Mouse (Mus musculus): ENCODE measurements around the gene Tbl1xr1.

The Tbl1xr1 gene

GRCm38 (mm10) chr3:22144255-22144654, 67.8 kb downstream of the Tbl1xr1 start:
- DNase-seq = no peak

DNA sequence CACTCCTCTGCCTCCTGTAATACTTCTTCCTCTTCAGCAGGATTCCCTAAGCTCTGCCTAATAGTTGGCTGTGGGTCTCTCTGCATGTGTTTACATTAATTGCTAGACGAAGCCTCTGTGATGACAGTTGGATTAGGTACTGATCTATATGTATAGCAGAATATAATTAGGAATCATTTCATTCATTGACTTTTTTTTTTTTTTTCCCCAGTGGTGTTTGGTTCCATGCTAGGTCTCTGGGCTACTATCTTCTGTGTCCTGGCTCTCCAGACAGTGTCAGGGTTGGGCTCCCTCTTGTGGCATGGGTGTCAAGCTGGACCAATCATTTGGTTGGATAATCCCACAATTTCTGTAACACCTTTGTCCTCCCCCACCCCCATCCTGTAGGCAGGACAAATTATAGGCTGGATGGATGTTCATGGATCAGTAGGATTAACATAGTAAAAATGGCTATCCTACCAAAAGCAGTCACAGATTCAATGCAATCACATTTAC, 71.0 kb downstream of the Tbl1xr1 start:
- DNase-seq = no peak

DNA sequence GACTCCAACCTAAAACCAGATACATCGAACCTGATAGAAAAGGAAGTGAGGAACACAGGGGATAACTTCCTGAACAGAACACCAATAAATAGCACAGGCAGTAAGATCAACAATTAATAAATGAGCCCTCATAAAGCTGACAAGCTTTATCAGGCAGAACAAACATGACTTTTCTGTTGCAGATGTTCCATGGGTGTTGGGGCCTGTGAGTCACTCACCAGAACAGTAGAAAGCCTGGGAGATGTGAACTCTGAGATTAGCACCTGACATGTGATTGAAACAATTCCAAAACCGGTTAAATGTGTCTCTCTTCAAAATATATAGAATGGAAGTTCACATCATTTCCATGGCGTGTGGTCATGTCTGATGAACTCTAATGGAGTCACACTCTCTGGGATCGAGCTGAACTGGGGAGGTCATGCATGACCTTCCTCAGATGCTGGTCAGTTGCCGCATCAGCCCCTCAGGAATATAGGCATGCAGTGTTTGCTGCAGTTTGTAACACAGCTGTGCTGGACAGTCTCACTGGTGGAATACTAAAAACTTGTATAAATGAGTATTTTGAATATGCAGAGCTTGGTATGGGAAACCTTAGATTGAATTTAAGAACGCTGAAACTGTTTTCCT, 72.0 kb downstream of the Tbl1xr1 start:
- no peak for DNase-seq

GRCm38 (mm10) chr3:22150872-22151530, 74.5 kb downstream of the Tbl1xr1 start:
- no peak for DNase-seq

GRCm38 (mm10) chr3:22152773-22153172, 76.3 kb downstream of the Tbl1xr1 start:
- no peak for DNase-seq

DNA sequence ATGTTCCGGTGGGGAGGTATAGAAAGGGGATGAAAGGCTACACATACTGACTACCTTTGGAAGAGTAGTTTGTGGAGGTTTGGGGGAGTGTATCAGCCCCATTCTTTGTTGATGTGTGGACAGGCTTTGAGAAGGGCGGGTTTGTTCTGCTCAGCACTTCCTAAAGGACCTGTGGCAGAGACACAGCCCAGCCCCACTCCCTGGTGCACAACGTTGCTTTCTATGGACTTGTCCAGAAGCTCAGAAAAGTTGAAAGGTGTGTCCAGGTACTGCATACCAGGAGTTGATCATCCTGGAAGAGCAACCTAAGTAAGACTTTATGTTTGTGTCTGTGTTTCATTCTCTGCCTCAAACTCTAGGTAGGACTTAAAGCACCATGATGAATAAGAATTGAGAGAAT, 78.1 kb downstream of the Tbl1xr1 start:
- no peak for DNase-seq

DNA sequence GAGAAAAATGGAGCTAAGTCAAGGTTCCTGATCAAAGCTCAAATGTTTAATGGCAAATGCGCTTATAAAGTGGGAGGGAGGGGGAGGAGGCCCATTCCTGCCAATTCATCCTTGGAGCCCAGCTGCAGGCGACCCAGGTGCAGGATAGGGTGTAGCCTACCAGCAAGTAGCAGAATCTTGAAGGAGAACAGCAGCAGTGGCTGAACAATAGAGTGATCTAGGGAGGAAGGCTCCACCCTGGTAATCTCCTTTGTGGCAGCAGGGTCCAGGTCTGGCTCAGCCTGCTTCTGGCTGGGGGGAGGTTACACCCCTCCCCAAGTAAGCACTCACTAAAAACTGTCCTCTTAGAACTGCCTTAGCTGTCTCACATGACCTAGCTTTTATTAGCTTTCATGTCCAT, 79.9 kb downstream of the Tbl1xr1 start:
- DNase-seq = no peak

DNA sequence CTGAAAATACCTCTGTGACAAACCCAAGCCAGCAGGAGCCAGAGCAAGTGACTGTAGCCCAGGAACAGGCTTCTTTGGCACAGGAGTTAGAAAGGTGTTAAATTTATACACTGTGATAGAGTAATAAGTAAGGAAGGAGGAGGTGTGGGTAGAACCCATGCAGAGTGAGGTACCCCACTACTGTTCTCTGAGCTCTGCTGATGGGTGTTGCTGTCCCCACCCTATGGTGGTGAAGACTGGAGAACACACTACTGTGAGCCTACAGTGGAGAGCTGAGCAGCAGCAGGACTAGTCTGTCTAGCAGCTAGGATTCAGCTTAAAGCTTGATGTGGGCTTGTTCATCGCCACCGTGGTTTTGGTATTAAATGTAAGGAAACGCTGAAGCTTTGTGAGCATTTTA, 86.5 kb downstream of the Tbl1xr1 start:
- no peak for DNase-seq

DNA sequence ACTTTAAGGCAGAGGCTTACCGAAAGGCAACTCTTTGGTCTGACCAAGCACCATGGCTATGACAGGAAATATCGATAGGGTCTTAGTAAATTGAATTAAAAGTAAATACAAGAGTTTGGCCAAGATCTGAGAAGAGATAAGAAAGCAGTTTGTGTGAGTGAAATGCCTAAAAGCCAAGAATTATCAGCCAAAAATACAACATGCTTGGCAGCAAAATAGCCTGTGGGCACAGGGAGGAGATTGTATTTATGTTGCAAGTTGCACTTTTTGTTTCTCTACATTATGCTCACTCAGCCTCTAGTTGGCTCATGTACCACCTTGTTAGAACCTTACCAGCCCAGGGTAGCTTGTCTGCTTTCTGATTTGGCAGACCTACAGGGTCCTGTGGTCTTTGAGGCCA, 91.4 kb downstream of the Tbl1xr1 start:
- DNase-seq = no peak

GRCm38 (mm10) chr3:22168432-22168831, 92.0 kb downstream of the Tbl1xr1 start:
- no peak for DNase-seq

- no peak for DNase-seq
Measured at GRCm38 (mm10) chr3:22171526-22171925, 95.1 kb downstream of the Tbl1xr1 start.

DNA sequence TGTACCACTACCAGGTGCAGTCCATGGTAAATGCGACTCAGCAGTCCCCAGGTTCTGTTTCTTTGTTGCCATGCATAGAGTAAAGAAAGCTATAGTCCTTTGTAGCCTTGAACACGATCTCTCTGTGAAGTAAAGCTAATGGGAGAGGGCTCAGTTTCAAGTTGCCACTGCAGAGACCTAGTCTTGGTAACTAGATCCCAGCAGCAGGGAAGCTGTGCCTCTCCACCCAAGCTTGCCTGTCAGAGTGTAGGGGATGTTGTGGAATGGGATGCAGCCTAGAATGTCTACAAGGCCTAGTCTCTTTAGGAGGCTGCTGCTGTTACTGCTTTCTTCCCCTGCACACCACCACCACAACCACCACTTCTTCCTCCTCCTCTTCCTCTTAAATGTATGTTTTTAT, 96.0 kb downstream of the Tbl1xr1 start:
- DNase-seq = no peak

DNA sequence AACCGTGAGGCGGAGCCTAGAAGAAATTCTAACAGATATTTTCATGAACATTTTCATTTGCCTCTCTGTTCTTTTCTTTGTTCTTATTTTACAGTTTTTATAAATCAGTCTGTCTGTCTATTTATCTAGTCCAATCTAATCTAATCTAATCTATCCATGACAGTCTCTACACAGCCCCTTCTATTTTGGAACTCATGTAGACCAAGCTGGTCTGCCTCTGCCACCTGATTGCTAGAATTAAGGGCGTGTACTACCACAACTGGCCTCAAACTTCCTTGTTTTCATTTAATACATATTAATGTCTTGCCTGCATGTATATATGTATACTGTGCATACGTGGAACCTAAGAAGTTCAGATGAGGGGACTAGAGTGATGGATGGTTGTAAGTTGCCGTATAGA, 96.7 kb downstream of the Tbl1xr1 start:
- no peak for DNase-seq

DNA sequence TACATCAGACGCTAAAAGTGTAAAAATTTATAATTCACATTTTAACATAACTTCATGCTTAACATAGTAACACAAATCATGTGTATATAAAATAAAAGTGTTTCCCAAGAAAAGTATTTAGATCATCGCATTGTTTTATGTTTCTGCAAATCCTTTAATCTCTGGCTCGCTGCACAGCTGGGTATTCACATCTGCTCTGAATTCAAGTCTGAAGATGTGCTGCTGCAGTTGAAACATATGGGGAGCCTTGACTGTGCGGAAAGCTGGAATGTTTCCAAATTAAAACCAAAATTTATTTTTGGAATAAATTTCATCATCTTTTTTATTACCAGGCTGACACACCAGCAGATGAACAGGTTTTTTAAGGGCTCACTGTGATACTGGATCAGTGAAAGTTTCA, 97.8 kb downstream of the Tbl1xr1 start:
- DNase-seq = no peak

GRCm38 (mm10) chr3:22180076-22180475, 103.6 kb downstream of the Tbl1xr1 start:
- no peak for DNase-seq

- no peak for DNase-seq
Measured at GRCm38 (mm10) chr3:22181026-22181425, 104.6 kb downstream of the Tbl1xr1 start.

DNA sequence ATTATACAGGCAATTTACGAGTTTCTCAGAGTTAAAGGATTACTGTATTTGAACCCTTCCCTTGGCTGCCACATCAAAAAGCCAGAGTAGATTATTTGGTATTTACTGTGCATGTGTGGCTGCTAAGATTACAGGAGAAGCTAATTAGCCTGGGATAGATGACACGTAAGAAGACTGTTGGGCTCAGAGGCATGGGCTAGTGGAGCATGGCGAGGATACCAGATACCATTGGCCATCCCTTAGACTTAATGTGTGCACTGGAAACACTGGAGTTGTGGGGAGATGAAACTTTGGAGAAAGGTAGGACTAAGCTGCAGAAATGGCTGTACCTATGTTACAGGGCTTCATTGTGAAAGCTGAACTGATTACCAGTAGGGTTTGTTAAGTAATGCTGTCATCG, 108.8 kb downstream of the Tbl1xr1 start:
- no peak for DNase-seq

DNA sequence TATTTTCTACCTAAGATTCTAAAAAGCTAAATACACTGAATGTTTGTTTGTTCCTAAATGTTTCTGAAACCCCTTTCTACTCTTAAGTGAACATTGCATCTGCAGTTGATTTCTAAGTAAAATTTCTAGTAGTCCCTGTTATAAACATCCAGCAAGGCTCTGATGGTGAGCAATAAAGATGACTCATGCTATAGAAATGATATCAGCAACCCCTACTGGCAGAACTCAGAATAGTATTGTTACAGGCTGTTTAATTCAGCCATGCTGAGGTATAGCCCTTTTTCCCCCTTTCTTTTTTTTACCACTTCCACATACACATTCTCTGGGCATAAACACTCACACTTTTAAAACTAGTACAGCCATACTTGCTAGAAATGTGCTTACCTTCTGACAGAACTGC, 114.0 kb downstream of the Tbl1xr1 start:
- DNase-seq = no peak

- no peak for DNase-seq
Measured at GRCm38 (mm10) chr3:22192931-22193330, 116.5 kb downstream of the Tbl1xr1 start.

- no peak for DNase-seq
Measured at GRCm38 (mm10) chr3:22194185-22194856, 117.9 kb downstream of the Tbl1xr1 start.

DNA sequence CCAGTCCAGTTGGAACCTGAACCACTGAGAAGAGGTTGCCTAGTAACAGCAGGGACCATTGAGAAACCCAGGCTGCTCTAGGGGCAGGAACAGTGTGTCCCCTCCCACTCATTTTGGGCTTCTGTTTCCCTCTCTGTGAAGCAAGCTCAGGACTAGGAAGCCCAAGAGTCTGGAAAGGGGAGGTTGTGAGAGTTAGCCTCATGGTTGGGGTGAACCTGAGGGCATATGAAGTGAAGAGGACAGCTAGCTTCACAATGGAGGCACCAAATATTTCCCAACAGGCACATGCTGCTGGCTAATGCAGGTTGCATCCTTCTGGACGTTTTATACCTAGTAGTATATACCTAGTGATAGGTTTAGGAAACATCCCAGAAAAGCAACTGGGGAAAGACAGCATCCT, 122.3 kb downstream of the Tbl1xr1 start:
- no peak for DNase-seq

GRCm38 (mm10) chr3:22204186-22204585, 127.7 kb downstream of the Tbl1xr1 start:
- no peak for DNase-seq

DNA sequence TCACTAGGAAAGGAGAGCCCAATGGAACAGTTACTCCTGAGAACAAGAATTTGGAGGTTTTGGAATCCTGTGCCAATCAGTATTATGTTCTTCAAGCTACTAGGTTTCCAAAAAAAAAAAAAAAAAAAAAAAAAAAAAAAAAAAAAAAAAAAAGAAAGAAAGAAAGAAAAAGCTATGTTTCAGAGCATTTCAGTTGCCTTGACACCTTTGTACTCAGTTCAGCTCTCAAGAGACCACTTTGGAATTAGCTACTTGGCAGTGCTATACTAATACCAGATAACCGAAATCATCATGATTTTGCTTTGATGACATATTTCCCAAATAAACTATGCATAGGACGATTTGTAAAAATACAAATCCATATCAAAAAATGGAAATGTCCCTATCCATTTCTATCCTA, 145.1 kb downstream of the Tbl1xr1 start:
- no peak for DNase-seq

DNA sequence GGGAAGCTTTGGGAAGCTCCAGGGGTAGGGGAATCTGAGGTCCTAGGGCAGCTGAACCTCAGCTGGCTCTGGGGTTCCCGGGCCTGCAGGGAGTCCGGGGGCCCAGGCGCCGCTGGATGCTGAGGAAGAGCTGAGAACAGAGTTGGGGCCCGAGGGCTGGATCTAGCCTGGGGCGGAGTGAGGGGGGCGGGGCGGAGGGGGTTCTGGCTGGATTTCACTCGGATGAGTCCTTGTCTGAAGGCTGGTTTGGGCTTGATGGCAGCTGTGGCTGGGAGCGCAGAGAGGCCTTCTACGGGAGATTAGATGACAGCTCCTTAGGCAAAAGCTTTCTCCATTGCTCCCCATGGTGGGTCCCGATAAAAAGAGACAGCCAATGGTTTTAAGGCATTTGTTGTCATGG, 145.9 kb downstream of the Tbl1xr1 start:
- DNase-seq = no peak

Data from thymus, adult 18-20 months (tissue).